Mouse (Mus musculus) limb, embryonic 14.5 days (tissue): ENCODE measurements at regions not wholly inside any gene's neighbourhood (a gene's known extent, or its start where the extent isn't known, plus 50 kb on each side); places are given as distances from the start of the nearest gene placed in this dataset.
A peak's percentile ranks its signal among the peaks of the same experiment; 100 is the strongest.

Source experiments
- ATAC-seq: fragments of 200-750 bp; cut with Nextera tagmentation; 2 replicates; pipeline ENCODE4 v1.8.0; 2017; ENCODE audit warnings: low read depth, moderate number of reproducible peaks, moderate TSS enrichment; ENCODE audit not compliant: low FRiP score
- DNase-seq: peaks from one replicate; pipeline ENCODE4 v3.0.0-alpha.2; 2015; ENCODE audit warnings: low spot score
- H3K27ac ChIP-seq: fragments of 300-500 bp; sonication (generic); replicated peaks from 2 replicates; pipeline ENCODE4 v1.5.1; 2014; ENCODE audit warnings: low read depth, mild to moderate bottlenecking, low read length, moderate library complexity, mixed read lengths
- H3K27me3 ChIP-seq: fragments of 300-500 bp; sonication (generic); 2 replicates; pipeline ENCODE4 v1.6.1; 2014; ENCODE audit warnings: low read length, mixed read lengths; ENCODE audit not compliant: control insufficient read depth, insufficient read depth
- H3K36me3 ChIP-seq: fragments of 300-500 bp; sonication (generic); 2 replicates; pipeline ENCODE4 v1.6.1; 2014; ENCODE audit warnings: mild to moderate bottlenecking, low read length, moderate library complexity, mixed read lengths; ENCODE audit not compliant: control insufficient read depth, insufficient read depth
- H3K4me1 ChIP-seq: fragments of 300-500 bp; sonication (generic); 2 replicates; pipeline ENCODE4 v1.6.1; 2014; ENCODE audit warnings: antibody characterized with exemption, low read length, mixed read lengths; ENCODE audit not compliant: control insufficient read depth, insufficient read depth
- H3K4me2 ChIP-seq: fragments of 300-500 bp; sonication (generic); replicated peaks from 2 replicates; pipeline ENCODE4 v1.6.1; 2014; ENCODE audit warnings: low read depth, mild to moderate bottlenecking, low read length, moderate library complexity; ENCODE audit not compliant: severe bottlenecking
- H3K4me3 ChIP-seq: fragments of 300-500 bp; sonication (generic); replicated peaks from 2 replicates; pipeline ENCODE4 v1.5.1; 2014; ENCODE audit warnings: low read length
- H3K9ac ChIP-seq: fragments of 300-500 bp; sonication (generic); 2 replicates; pipeline ENCODE4 v1.6.1; 2014; ENCODE audit warnings: mild to moderate bottlenecking, low read depth, low read length, moderate library complexity; ENCODE audit not compliant: severe bottlenecking
- H3K9me3 ChIP-seq: fragments of 300-500 bp; sonication (generic); 2 replicates; pipeline ENCODE4 v1.6.1; 2016; ENCODE audit warnings: low read length; ENCODE audit not compliant: control insufficient read depth
- POLR2A ChIP-seq: fragments of 200-500 bp; IDR thresholded peaks from 2 replicates; pipeline ENCODE4 v1.8.0; 2012; ENCODE audit warnings: inconsistent platforms, mild to moderate bottlenecking, moderate library complexity, borderline replicate concordance; ENCODE audit not compliant: insufficient read depth, insufficient read length; ENCODE audit errors: extremely low read depth
- WGBS: fragments of 180-500 bp; shearing (Covaris S2); extraction: QIAGEN DNeasy Blood & Tissue Kit; methylation state at CpG from one replicate; pipeline ENCODE4 v1.1.7; 2014; 5-methylcytosine and 5-hydroxymethylcytosine counted together

DNA sequence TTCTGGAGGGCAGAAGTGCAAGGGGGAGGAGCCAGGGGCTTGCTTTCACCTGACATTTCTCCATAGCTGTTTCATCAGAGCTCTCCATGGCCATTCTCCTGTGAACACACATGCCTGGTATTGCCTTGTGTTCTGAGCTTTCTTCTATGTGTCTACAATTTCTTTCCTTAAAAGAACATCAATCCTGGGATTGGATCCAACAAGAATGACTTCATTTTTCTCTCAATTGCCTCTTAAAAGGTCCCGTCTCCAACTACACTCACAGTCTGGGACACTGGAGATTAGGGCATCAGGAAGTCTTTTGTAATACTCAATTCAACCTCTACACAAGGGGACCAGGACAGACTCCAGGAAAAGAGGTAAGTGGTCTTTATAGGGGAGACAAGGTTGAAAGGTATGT is 112.8 kb upstream of the Trib2 start:
- Histone ChIP-seq H3K9me3 (no peaks in the 10 kb centered on the region), H3K27me3 (no peaks in the 10 kb centered on the region), H3K27ac (no peak overlapping the region), H3K4me2 (no peak overlapping the region), H3K4me1 (no peaks in the 10 kb centered on the region), H3K4me3 (no peak overlapping the region), H3K36me3 (no peaks in the 10 kb centered on the region), H3K9ac (no peak overlapping the region)
- WGBS: 54% methylated on average over 1 of the region's 1 CpGs
- DNase-seq: peak; percentile 21
- ATAC-seq: no peak
- no peak for TF ChIP-seq POLR2A

DNA sequence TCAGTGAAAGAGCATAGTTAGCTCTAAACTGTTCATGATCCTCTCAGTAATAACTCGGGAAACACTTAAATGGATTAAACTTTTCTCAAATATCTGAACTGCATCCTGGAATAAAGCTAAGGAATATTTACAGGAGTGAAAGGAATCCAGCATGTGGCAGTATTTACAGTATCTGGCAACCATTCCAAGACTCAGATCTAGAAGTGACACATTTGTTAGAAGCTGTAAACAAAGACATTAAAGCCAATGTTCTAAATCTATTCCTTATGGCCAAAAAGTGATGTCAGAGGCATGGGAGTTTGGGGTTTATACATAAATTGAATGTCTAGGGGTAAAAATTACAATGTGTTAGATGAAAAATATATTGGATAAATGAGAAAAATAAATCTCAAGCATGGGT is 101.6 kb upstream of the Trib2 start:
- no peak for ATAC-seq
- 52% methylated on average over 1 of the region's 1 CpGs for WGBS
- no peak overlapping the region for H3K4me3 ChIP-seq
- no peak overlapping the region for H3K9ac ChIP-seq
- no peaks in the 10 kb centered on the region for H3K4me1 ChIP-seq
- TF ChIP-seq POLR2A: no peak
- no peak overlapping the region for H3K27ac ChIP-seq
- no peaks in the 10 kb centered on the region for H3K27me3 ChIP-seq
- no peaks in the 10 kb centered on the region for H3K36me3 ChIP-seq
- peak; percentile 56 for DNase-seq
- H3K9me3 ChIP-seq: no peaks in the 10 kb centered on the region
- H3K4me2 ChIP-seq: no peak overlapping the region

DNA sequence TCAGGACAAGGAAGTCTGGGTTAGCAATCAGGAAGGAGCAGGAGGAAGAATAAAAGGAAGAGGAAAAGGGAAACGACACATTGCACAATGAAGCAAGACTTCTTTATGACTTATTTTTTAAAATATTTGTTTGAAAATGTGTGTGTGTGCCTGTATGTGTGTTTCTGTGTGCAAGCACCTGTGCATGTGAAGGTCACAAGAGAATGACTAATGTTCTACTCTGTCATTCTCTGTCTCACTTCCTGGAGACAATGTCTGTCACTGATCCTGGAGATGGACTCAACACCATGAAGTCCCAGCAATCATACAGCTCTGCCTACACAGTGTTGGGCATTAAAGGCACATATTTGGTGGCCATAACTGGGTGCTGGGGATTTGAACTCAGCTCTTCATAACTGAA is 96.2 kb upstream of the Trib2 start:
- H3K9me3 ChIP-seq: no peaks in the 10 kb centered on the region
- WGBS: 83% methylated on average over 1 of the region's 1 CpGs
- H3K4me1 ChIP-seq: no peaks in the 10 kb centered on the region
- H3K27ac ChIP-seq: no peak overlapping the region
- DNase-seq (no peak), ATAC-seq (no peak)
- no peaks in the 10 kb centered on the region for H3K27me3 ChIP-seq
- no peak for TF ChIP-seq POLR2A
- H3K4me2 ChIP-seq: no peak overlapping the region
- no peak overlapping the region for H3K4me3 ChIP-seq
- no peak overlapping the region for H3K9ac ChIP-seq
- no peaks in the 10 kb centered on the region for H3K36me3 ChIP-seq

DNA sequence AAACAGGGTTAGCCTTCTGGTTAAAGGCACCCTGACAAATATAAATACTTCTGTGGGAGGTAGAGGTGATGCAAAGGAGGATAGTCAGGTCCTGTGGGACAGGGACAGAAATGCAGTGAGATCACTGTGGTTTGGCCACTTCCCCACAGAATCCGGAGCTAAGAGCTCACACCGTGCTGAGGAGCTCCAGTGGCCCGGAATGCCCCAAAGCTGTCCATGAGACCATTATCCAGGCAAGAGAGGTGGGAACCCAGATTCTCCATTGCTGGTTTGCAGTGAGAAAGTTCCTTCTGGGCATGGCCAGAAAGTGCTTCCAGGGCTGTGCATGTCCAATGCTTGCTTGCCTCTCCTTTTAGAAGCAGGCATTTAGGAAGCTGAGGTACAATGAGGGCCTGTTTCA is 95.8 kb upstream of the Trib2 start:
- no peak overlapping the region for H3K4me3 ChIP-seq
- no peak overlapping the region for H3K27ac ChIP-seq
- no peaks in the 10 kb centered on the region for H3K36me3 ChIP-seq
- H3K4me1 ChIP-seq: no peaks in the 10 kb centered on the region
- H3K9me3 ChIP-seq: no peaks in the 10 kb centered on the region
- 96% methylated on average over 3 of the region's 3 CpGs for WGBS
- H3K9ac ChIP-seq: no peak overlapping the region
- no peak overlapping the region for H3K4me2 ChIP-seq
- DNase-seq (no peak), ATAC-seq (no peak)
- no peak for TF ChIP-seq POLR2A
- no peaks in the 10 kb centered on the region for H3K27me3 ChIP-seq

DNA sequence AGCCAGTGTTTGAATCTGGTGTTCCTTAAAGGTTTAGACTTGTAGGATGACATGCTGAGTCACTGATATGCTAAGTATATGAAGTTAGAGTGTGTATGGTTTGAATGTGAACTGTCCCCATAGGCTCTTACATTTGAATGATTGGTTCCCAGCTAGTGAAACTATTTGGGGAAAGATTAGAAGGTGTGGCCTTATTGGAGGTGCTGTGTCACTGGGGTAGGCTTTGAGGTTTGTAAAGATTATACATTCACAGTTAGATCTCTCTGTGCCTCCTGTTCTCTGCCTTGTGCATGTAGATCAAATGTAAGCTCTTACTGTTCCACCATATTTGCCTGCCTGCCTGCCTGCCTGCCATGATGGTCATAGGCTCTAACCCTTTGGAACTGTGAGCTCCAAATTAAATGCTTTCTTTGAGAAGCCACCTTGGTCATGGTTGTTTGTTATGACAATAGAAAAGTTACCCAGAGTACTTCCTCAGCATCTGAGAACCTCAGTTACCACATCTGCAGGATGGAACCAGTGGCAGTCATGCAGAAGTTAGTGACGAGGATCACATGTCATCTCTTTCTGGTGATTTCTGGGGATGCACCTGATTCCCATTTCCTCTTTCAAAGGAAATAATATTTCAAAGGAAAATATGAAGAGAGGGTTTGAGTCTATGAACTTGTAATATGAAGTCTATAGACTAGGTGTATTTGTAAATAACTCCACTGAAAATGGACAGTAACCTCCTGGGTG is 94.7 kb upstream of the Trib2 start:
- Histone ChIP-seq H3K27ac (no peak overlapping the region), H3K9ac (no peak overlapping the region), H3K4me2 (no peak overlapping the region), H3K27me3 (no peaks in the 10 kb centered on the region), H3K36me3 (no peaks in the 10 kb centered on the region), H3K9me3 (no peaks in the 10 kb centered on the region), H3K4me1 (no peaks in the 10 kb centered on the region), H3K4me3 (no peak overlapping the region)
- DNase-seq (no peak), ATAC-seq (no peak)
- no peak for TF ChIP-seq POLR2A
- WGBS: 84% methylated on average over 1 of the region's 1 CpGs
